Mouse (Mus musculus): ENCODE measurements around the gene Hk1. TPM values are rescaled to one million over a fixed set of nuclear protein-coding genes. Genes with fewer than 3 reads are reported as not detected.

Hk1 gene
- polyA plus RNA-seq, 1 experiment from 2014 or later, result 31.7 TPM

DNA sequence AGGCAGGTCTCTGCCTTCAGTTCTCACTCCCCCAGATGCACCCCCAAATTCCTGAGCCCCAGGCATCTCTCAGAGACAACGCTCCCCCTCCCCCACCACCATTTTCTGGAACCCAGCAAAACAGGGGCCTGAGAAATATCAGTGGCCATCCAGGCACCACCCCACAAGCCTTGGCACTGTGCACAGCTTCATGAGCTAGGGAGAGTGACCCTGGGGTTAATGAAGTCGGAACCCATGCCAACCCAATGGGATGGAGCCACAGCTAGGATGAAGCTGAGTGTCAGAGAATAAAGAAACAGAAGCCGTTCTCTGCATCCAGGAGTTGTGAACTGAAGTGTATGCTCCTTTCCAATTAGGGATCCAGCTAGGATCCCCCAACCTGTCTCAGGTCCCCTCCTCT is 132.6 kb downstream of the Hk1 start:
- DNase-seq (ENCODE audit: low spot score), result no peak
- H3K36me3 ChIP-seq (replicated peaks), result no peaks in the 10 kb centered on the region
- WGBS, result 57% methylated on average over 3 of the region's 3 CpGs
- H3K27ac ChIP-seq (replicated peaks), result no peak overlapping the region
- peaks cover 8% of the 10 kb centered on the region; the same call in 1 of the 2 replicates for H3K27me3 ChIP-seq (replicated peaks; ENCODE audit: low read depth, poor library complexity, severe bottlenecking)
- no peak overlapping the region for H3K4me3 ChIP-seq
- H3K4me1 ChIP-seq, result peaks cover 12% of the 10 kb centered on the region
- H3K9me3 ChIP-seq, result no peaks in the 10 kb centered on the region

GRCm38 (mm10) chr10:62244067-62244466 is 135.6 kb downstream of the Hk1 start:
- H3K27me3 ChIP-seq (replicated peaks; ENCODE audit: low read depth, poor library complexity, severe bottlenecking), result 0 out of 2 replicates have a peak, but pooled peaks cover 3% of the 10 kb centered on the region
- H3K9me3 ChIP-seq, result no peaks in the 10 kb centered on the region
- DNase-seq (ENCODE audit: low spot score), result no peak
- no peak overlapping the region for H3K27ac ChIP-seq (replicated peaks)
- H3K4me3 ChIP-seq, result no peak overlapping the region
- H3K4me1 ChIP-seq, result peaks cover 19% of the 10 kb centered on the region
- H3K36me3 ChIP-seq (replicated peaks), result no peaks in the 10 kb centered on the region
- WGBS, result 89% methylated on average over 9 of the region's 9 CpGs

DNA sequence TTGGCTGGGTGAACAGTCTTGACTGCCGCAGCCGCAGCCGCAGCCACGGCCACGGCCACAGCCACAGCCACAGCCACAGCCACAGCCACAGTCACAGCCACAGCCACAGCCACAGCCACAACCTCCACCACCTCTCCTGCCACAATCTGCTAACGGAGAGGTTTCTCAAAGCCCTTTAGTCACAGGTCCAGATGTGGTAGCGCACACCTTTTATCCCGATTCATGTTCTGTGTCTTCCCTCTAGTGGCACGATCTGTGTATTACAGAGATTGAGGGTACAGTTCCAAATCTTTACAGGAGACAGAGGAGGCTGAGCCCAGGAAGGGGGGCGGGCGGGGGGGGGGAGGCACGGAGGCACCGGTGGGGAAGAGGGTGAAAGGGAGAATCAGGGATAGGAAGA is 136.8 kb downstream of the Hk1 start:
- peaks cover 20% of the 10 kb centered on the region for H3K4me1 ChIP-seq
- peak; percentile 38 for DNase-seq (ENCODE audit: low spot score)
- no peaks in the 10 kb centered on the region for H3K9me3 ChIP-seq
- no peak overlapping the region for H3K27ac ChIP-seq (replicated peaks)
- 0 out of 2 replicates have a peak, but pooled peaks cover 3% of the 10 kb centered on the region for H3K27me3 ChIP-seq (replicated peaks; ENCODE audit: low read depth, poor library complexity, severe bottlenecking)
- H3K36me3 ChIP-seq (replicated peaks), result no peaks in the 10 kb centered on the region
- 53% methylated on average over 13 of the region's 13 CpGs for WGBS
- H3K4me3 ChIP-seq, result no peak overlapping the region

GRCm38 (mm10) chr10:62242358-62242757 is 137.3 kb downstream of the Hk1 start:
- no peaks in the 10 kb centered on the region for H3K9me3 ChIP-seq
- no peak for DNase-seq (ENCODE audit: low spot score)
- peaks cover 22% of the 10 kb centered on the region for H3K4me1 ChIP-seq
- 0 out of 2 replicates have a peak, but pooled peaks cover 3% of the 10 kb centered on the region for H3K27me3 ChIP-seq (replicated peaks; ENCODE audit: low read depth, poor library complexity, severe bottlenecking)
- WGBS, result 81% methylated on average over 10 of the region's 10 CpGs
- no peak overlapping the region for H3K27ac ChIP-seq (replicated peaks)
- H3K36me3 ChIP-seq (replicated peaks), result no peaks in the 10 kb centered on the region
- no peak overlapping the region for H3K4me3 ChIP-seq

- DNase-seq (ENCODE audit: low spot score), result peak; percentile 38
- Histone ChIP-seq H3K4me1 (peaks cover 23% of the 10 kb centered on the region), H3K27me3 (replicated peaks; ENCODE audit: low read depth, poor library complexity, severe bottlenecking) (peaks cover 10% of the 10 kb centered on the region; the same call in 1 of the 2 replicates), H3K9me3 (no peaks in the 10 kb centered on the region), H3K36me3 (replicated peaks) (no peaks in the 10 kb centered on the region), H3K4me3 (no peak overlapping the region), H3K27ac (replicated peaks) (no peak overlapping the region)
- WGBS, result 48% methylated on average over 6 of the region's 6 CpGs
Measured at GRCm38 (mm10) chr10:62239270-62239669, 140.4 kb downstream of the Hk1 start.

DNA sequence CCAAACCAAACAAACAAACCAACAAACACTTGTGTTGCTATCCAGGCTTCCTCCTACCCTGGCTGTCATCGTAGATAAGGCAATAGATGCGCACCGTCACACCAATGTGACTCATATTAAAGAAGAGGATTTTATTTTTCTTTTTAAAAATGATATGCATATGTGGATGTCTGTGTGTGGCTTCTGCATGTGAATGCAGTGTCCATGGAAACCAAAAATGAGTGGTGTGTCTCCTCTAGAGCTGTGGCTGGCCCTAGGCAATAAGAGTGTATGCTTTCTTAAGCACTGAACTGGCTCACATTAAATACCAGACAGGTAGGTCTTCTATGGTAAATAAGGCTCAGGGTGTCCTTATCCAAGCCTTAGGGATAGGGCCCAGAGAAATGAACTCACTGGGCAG is 141.0 kb downstream of the Hk1 start:
- Histone ChIP-seq H3K27me3 (replicated peaks; ENCODE audit: low read depth, poor library complexity, severe bottlenecking) (peaks cover 10% of the 10 kb centered on the region; the same call in 1 of the 2 replicates), H3K36me3 (replicated peaks) (no peaks in the 10 kb centered on the region), H3K27ac (replicated peaks) (no peak overlapping the region), H3K4me1 (peaks cover 23% of the 10 kb centered on the region), H3K4me3 (no peak overlapping the region), H3K9me3 (no peaks in the 10 kb centered on the region)
- no peak for DNase-seq (ENCODE audit: low spot score)
- WGBS, result 93% methylated on average over 3 of the region's 3 CpGs

DNA sequence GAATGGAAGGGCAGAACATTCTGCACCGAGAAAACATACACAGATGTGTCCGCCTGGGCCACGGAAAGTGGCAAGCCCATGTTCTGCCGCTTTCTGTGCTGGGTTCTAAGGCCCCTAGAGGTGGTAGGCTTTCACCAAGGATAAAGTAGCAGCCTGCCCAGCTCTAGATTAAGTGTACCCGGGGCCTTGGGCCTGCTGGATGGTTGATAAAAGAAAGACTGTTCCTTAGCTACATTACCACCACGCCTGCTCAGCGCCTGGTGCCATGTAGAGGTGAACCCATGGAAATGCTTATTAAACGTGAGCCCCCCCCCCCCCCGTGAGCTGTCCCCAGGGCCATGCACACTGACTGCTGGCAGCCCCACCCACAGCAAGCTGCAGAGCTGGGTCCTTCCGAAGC is 142.5 kb downstream of the Hk1 start:
- no peaks in the 10 kb centered on the region for H3K36me3 ChIP-seq (replicated peaks)
- DNase-seq (ENCODE audit: low spot score), result no peak
- no peak overlapping the region for H3K27ac ChIP-seq (replicated peaks)
- peaks cover 35% of the 10 kb centered on the region for H3K4me1 ChIP-seq
- no peaks in the 10 kb centered on the region for H3K9me3 ChIP-seq
- H3K4me3 ChIP-seq, result no peak overlapping the region
- H3K27me3 ChIP-seq (replicated peaks; ENCODE audit: low read depth, poor library complexity, severe bottlenecking), result peaks cover 13% of the 10 kb centered on the region; the same call in 1 of the 2 replicates
- 87% methylated on average over 10 of the region's 10 CpGs for WGBS

GRCm38 (mm10) chr10:62236165-62236564 is 143.5 kb downstream of the Hk1 start:
- peaks cover 45% of the 10 kb centered on the region for H3K4me1 ChIP-seq
- no peaks in the 10 kb centered on the region for H3K9me3 ChIP-seq
- H3K27ac ChIP-seq (replicated peaks), result no peak overlapping the region
- H3K36me3 ChIP-seq (replicated peaks), result no peaks in the 10 kb centered on the region
- 86% methylated on average over 6 of the region's 6 CpGs for WGBS
- H3K27me3 ChIP-seq (replicated peaks; ENCODE audit: low read depth, poor library complexity, severe bottlenecking), result peaks cover 13% of the 10 kb centered on the region; the same call in 1 of the 2 replicates
- DNase-seq (ENCODE audit: low spot score), result no peak
- no peak overlapping the region for H3K4me3 ChIP-seq

DNA sequence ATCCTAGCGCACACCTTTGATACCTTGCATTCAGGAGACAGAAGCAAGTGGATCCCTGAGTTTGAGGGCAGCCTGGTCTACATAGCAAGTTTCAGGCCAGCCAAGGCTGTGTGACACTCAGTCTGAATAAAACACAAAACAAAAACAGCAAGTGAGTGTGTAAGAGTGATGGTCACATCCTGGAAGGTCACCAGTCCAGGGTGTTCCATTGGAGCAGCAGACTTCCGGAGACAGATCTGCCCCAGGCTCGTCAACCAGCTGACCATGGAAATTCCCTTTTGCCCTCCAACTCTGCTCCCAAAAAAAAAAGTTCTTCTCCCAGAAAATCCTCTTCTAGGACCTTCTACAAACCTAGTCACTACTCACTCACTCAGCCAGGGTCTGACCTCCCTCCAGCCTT is 147.9 kb downstream of the Hk1 start:
- Histone ChIP-seq H3K4me1 (peaks cover 38% of the 10 kb centered on the region), H3K27ac (replicated peaks) (peak overlapping the region; percentile 74; the same call in 1 of the 2 replicates), H3K27me3 (replicated peaks; ENCODE audit: low read depth, poor library complexity, severe bottlenecking) (peaks cover 36% of the 10 kb centered on the region), H3K36me3 (replicated peaks) (no peaks in the 10 kb centered on the region), H3K4me3 (no peak overlapping the region), H3K9me3 (no peaks in the 10 kb centered on the region)
- WGBS, result 56% methylated on average over 3 of the region's 3 CpGs
- DNase-seq (ENCODE audit: low spot score), result no peak

- Histone ChIP-seq H3K4me3 (peak overlapping the region; percentile 71), H3K4me1 (peaks cover 41% of the 10 kb centered on the region), H3K36me3 (replicated peaks) (no peaks in the 10 kb centered on the region), H3K9me3 (no peaks in the 10 kb centered on the region), H3K27ac (replicated peaks) (peak overlapping the region; percentile 74), H3K27me3 (replicated peaks; ENCODE audit: low read depth, poor library complexity, severe bottlenecking) (peaks cover 36% of the 10 kb centered on the region)
- no peak for DNase-seq (ENCODE audit: low spot score)
- 6% methylated on average over 13 of the region's 13 CpGs for WGBS
Measured at GRCm38 (mm10) chr10:62231395-62231732, 148.3 kb downstream of the Hk1 start.

DNA sequence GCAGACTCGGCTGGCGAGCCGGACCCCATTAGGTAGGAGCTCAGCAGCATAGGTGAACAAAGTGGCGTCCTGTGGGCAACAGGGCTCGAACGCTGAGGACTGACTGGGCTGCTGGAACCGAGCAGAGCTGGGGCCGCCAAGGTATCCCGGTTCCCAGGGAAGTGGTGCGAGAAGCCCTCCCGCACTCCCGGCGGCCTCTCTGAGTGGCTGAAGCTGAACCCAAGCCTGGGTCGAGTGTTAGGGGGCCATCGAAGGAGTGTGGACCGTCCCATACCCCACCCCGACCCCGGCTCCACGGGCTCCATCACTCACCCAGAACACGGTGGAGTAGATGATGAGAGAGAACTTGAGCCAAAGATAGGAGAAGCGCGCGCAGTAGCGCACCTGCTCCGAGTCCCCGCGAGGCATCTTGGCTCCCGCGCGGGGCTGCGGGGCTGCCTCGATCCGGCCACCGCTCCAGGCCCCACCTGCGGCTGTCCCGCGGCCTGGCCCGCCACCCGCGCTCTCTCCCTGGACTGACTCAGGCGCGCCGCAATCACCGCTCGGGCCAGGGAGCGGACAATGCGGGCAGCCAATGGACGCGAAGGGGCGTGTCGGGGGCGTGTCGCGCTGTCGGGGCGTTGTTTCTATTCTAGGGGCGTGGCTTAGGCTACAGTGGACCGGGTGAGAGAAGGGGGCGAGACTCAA is 148.9 kb downstream of the Hk1 start, which contains the start of gene Tspan15:
Gene Tspan15 (minus strand): TSS at position 544 of the 687 bp plus-strand sequence.
- H3K36me3 ChIP-seq (replicated peaks), result no peaks in the 10 kb centered on the region
- H3K27ac ChIP-seq (replicated peaks), result peak within 1 kb of the TSS; percentile 80
- H3K27me3 ChIP-seq (replicated peaks; ENCODE audit: low read depth, poor library complexity, severe bottlenecking), result peaks cover 36% of the 10 kb centered on the region
- H3K9me3 ChIP-seq, result no peaks in the 10 kb centered on the region
- H3K4me1 ChIP-seq, result peaks cover 46% of the 10 kb centered on the region
- peak; percentile 98 for DNase-seq (ENCODE audit: low spot score)
- under 1% methylated on average over 59 of the region's 59 CpGs for WGBS
- H3K4me3 ChIP-seq, result peak within 1 kb of the TSS; percentile 71

GRCm38 (mm10) chr10:62228126-62228525 is 151.6 kb downstream of the Hk1 start:
- no peaks in the 10 kb centered on the region for H3K36me3 ChIP-seq (replicated peaks)
- H3K9me3 ChIP-seq, result no peaks in the 10 kb centered on the region
- H3K4me3 ChIP-seq, result no peak overlapping the region
- no peak overlapping the region for H3K27ac ChIP-seq (replicated peaks)
- peaks cover 61% of the 10 kb centered on the region for H3K4me1 ChIP-seq
- no peak for DNase-seq (ENCODE audit: low spot score)
- H3K27me3 ChIP-seq (replicated peaks; ENCODE audit: low read depth, poor library complexity, severe bottlenecking), result peaks cover 29% of the 10 kb centered on the region
- 51% methylated on average over 6 of the region's 6 CpGs for WGBS

GRCm38 (mm10) chr10:62225839-62226238 is 153.9 kb downstream of the Hk1 start:
- H3K9me3 ChIP-seq, result no peaks in the 10 kb centered on the region
- H3K4me1 ChIP-seq, result peaks cover 42% of the 10 kb centered on the region
- no peak overlapping the region for H3K4me3 ChIP-seq
- no peak overlapping the region for H3K27ac ChIP-seq (replicated peaks)
- DNase-seq (ENCODE audit: low spot score), result peak; percentile 51
- H3K27me3 ChIP-seq (replicated peaks; ENCODE audit: low read depth, poor library complexity, severe bottlenecking), result peaks cover 23% of the 10 kb centered on the region
- 61% methylated on average over 7 of the region's 7 CpGs for WGBS
- no peaks in the 10 kb centered on the region for H3K36me3 ChIP-seq (replicated peaks)

Data from embryonic facial prominence, embryonic 10.5 days (tissue).